Mouse (Mus musculus) thymus, postnatal 36 days (tissue): Measurements from ENCODE around the gene Set.
"Not testable (repeated sequence)": the region's sequence is repeated elsewhere in the genome, so short reads cannot be mapped to it uniquely, and the experiment has no call there.

Experiments used
- DNase-seq, 2 experiments: peaks; one replicate each; pipeline ENCODE4 v3.0.0; 2022; ENCODE audit warnings: mixed read lengths in 2 of 2

The Set gene

DNA sequence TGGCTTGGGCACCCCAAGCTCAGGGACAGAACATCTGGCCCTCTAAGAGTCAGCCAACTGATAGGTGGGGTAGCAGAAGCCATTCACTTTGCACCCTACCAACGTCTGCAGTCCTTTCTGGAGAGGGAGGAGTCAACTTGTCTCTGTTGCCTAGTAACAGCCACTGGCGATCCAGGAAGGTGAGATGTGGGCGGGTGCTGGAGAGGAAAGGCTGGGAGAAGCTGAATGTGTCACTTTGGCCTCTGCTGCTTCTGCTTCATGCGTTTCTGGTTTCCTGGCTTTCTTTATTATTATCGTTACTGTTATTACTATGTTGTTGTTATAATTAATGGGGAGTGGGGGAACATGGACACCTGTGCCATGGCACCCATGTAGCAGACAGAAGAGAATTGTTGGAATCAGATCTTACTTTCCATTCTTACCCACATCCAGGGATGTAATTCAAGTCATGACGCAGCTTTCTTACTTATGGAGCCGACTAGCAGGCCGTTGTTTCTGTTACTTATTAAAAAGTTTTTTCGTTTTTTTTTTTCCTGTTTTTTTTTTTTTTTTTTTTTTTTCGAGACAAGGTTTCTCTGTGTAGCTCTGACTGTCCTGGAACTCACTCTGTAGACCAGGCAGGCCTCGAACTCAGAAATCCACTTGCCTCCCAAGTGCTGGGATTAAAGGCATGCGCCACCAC lies at the start of gene Set:
Set (plus strand) TSS at position 156 of the 682 bp plus-strand sequence.
- DNase-seq: no peak

DNA sequence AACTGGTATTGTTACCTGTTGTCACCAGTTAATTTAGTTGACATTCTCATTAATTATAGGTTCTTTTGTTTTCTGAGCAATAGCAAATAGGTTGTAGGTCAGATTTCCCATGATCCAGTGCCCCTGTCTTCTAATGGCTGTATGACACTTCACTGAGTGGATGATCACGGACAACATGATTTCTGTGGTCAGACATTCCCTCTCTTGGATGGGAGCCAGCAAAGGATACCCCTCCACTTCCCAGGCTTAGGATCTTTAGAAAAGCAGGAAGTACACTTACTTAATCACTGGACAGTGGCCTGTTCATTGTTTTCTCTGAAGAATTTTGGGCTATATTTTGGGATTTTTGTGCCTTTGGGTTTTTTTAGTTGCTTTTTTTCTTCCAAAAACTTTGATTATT lies 48.1 kb upstream of the Set start:
- DNase-seq: no peak

- no peak for DNase-seq
Measured at GRCm38 (mm10) chr2:30010840-30011281, 46.3 kb upstream of the Set start.

GRCm38 (mm10) chr2:30014326-30014966 lies 42.7 kb upstream of the Set start:
- no peak for DNase-seq

DNA sequence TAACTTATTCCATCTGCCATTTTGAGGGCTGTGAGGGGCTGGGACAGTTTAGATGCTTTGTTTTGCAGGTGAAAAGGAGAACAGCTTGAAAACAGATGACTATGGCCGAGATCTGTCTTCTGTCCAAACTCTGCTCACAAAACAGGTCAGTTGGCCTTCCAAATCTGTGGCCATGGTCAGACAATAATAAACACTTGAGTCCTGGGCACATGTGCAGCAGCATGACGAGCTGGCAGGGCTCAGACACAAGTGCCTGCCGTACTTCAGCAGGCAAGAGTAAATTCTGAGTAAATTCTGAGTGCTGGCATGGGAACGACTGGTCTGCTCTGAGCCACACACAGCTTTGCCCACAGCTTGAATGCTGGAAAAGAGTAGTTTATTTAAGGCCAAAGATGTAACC lies 31.7 kb upstream of the Set start:
- DNase-seq: no peak

- DNase-seq: no peak
Measured at GRCm38 (mm10) chr2:30026997-30027396, 30.2 kb upstream of the Set start.

- peak in 1 of 2 experiments; percentile 25 for DNase-seq
Measured at GRCm38 (mm10) chr2:30032244-30032846, 24.8 kb upstream of the Set start.

DNA sequence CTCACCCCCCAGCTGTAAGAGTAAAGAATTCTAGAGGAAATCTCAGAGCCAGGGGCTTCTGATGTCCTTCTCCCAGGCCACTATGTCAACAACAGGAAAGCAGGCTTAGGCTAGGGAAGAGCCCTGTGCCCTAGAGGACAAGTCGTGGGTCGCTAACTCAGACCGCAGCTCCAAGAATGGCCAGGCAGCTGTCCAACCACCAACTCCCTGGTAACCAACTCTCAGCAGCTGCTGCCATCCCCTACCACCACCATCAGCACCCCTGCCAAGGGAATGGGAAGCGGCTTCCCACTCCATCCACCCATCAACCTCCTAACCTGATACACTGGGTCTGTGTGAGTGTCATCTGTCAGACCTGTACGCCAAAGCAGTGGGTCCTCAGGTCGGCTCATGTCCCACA lies 24.2 kb upstream of the Set start:
- DNase-seq: no peak

DNA sequence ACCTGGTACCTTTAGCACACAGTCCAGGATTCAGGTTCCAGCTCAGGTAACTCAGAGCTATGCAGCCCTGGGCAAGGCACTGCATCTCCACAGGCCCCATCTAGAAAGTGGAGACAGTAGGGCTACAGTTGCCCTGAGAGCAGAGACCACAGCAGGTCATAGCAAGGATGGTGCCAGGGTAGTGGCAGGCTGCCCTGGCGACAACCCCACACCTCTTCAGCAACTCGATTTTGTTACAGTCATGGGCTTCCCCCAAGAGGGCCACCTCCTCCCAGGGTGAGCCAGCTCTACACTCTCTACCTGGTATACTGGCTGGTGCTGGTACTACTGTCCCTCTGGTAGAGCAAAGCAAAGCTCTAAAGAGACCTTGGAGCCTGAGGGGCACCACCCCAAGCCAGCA lies 19.4 kb upstream of the Set start:
- no peak for DNase-seq

DNA sequence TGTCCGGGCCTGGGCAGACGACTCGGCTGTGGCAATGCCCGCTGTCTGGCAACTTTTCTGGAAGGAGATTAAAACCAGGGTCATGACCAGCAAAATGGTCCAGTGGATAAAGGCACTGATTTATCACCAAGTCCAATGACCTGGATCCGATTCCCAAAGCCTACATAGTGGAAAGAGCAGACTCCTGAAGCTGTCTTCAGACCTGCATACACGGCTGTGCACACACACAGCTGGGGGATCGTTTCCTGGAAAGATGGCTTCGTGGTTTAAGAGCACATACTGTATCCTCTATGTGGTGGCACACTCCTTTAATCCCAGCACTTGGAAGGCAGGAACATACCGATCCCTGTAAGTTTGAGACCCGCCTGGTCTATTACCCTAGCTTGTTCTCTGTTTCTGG lies 18.8 kb upstream of the Set start:
- DNase-seq: no peak

DNA sequence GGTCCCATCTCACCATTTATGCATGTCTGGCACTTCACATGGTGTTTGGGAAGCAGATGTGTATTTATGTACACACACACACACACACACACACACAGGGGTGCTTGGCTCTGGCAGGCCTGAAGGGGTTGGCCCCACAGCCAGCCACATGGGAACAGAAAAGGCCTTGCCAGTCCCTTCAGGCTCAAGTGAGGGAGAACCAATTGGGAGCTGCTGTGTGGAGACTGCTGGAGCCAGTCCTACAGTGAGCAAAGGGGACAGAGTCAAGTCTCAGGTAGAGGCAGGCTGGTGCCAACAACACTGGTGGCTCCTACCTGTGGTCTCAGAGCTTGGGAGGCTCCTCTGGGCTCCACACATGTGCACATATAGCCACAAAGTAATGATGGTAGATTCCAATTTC lies 17.5 kb upstream of the Set start:
- no peak for DNase-seq

DNA sequence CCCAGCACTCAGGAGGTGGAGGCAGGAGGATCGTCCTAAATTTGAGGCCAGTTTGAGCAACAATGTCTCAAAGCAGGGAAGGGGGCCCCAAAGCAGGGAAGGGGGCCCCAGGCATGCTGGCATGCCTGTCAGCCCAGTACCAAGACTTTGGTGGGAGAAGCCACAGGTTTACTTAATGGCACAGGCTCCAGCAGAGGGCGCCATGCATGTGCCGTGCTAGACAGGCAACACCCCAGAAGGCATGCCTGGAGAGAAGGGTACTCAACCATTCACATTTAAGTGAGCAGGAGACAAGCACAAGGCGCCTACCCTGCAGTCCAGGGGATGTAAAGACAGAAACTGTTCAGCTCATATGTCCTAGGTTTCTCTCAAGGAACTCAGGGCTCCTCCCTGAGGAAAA lies 14.7 kb upstream of the Set start:
- peak; percentile 80 to 81 for DNase-seq

DNA sequence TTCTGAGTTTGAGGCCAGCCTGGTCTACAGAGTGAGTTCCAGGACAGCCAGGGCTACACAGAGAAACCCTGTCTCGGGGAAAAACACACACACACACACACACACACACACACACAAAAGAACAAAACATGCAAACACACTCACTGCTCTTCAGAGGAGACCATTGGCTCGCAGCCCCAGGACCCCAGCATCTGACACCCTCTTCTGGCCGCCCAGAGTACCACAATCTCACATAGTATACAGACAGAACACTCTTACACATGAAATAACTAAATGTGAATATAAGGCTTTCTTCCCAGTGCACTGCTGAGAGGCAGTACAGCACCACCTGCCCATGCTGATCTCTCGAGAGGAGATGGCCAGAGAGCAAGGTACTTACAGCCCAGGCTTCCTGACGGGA lies 12.6 kb upstream of the Set start:
- no peak for DNase-seq

- no peak for DNase-seq
Measured at GRCm38 (mm10) chr2:30047127-30047526, 10.1 kb upstream of the Set start.

- no peak for DNase-seq
Measured at GRCm38 (mm10) chr2:30048101-30048501, 9.1 kb upstream of the Set start.

DNA sequence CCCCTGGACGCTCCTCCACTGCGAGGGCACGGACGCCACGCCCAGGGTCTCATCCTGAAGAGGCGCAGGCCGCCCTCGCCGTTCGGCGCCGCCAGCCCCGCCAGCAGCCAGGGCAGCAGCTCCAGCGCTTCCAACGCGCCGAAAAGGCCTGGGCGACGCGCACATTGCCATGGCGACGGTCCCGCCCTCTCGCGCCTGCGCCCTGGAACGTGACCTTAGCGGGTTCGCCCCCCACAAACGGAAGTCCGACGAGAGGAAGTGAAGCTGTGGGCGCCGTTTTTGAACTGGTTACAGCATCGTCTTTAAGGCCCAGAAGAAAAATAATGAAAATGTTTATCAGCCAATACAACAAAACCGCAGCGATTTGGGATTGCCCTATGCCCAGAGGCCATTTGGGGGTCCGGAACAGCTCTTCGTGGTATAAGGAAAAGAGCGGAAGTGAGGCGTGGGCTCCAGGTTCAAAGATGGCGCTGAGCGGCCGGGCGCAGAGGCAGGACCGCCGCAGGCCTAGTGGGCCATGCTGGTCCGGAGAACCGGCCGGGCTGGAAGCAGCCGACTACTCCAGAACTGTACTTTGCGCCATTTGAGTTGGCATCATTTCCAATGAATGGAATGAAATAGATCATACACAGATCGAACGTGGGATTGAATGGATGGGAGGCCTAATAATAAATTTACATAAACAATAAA lies 8.3 kb upstream of the Set start, which contains the start of gene Wdr34:
Wdr34 (minus strand) TSS at position 183 of the 690 bp plus-strand sequence.
- DNase-seq: peak; percentile 98

DNA sequence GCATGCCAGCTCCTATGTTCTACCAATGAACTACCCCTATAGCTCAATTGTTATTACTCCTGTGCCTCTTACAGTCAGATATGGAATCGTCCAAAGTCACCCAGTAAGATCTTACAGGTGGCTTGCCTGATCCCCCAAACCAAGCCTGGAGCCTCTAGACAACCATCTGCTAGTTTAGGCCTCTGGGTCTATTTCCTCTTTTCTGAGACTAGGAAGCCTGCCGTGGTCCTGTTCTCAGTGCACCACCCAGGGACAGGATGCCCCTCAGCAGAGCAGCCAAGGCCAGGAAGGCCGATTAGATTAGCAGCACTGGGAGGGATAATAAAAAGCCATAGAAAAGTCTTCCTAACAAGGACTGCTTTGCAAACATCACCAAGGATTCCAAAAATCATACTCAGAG lies 7.3 kb upstream of the Set start:
- no peak for DNase-seq

GRCm38 (mm10) chr2:30051992-30052761 lies 5.0 kb upstream of the Set start:
- DNase-seq: no peak

GRCm38 (mm10) chr2:30055310-30055709 lies 1.9 kb upstream of the Set start:
- DNase-seq: not testable (repeated sequence)

GRCm38 (mm10) chr2:30056736-30057135 lies 442 bp upstream of the Set start:
- DNase-seq: no peak

- DNase-seq: no peak
Measured at GRCm38 (mm10) chr2:30058418-30058817, 1.2 kb downstream of the Set start.
